Comparison of ENCODE assay signal across 28 mouse cellular contexts in genomic region chr5:81279246-81279645, GRCm38 (mm10).
DNase-seq lines count a peak whose midpoint lies in the region; ATAC-seq and TF ChIP-seq lines count a peak whose summit lies in the region.
"Had no signal": no experiment of that assay in that cellular context is flagged by ENCODE, and none has a peak within 500 bp of the region (broad histone marks: within the 10 kb centered on the region; RNA-seq: fewer than 3 reads in every experiment).

No protein-coding gene starts in this region.

- no peaks in the 10 kb centered on the region for H3K9me3 ChIP-seq in lung, embryonic 15.5 days
- no peaks in the 10 kb centered on the region for H3K9me3 ChIP-seq in lung, postnatal 0 days (ENCODE audit: low read length)
- H3K9me3 ChIP-seq: embryonic facial prominence, embryonic 13.5 days; embryonic facial prominence, embryonic 15.5 days; forebrain, embryonic 10.5 days; forebrain, embryonic 12.5 days; G1E had no signal

- peak; percentile 94 for TF ChIP-seq EP300 in lung, postnatal 0 days (IDR thresholded peaks at IDR 0.05)

- intact Hi-C loops in heart, postnatal 14 days (cut with DNase I), result no loop called here

- no peak overlapping the region for H3K4me3 ChIP-seq in lung, embryonic 15.5 days
- H3K4me3 ChIP-seq in lung, adult 2 months (replicated peaks; ENCODE audit: extremely low read depth, low read depth, low read length), result no peak overlapping the region
- H3K4me3 ChIP-seq in lung, postnatal 0 days (ENCODE audit: low read depth, low read length), result no peak overlapping the region
- H3K4me3 ChIP-seq: embryonic facial prominence, embryonic 13.5 days; embryonic facial prominence, embryonic 15.5 days; erythroblast, embryonic 14.5 days; forebrain, embryonic 10.5 days; forebrain, embryonic 12.5 days had no signal

- H3K27ac ChIP-seq in lung, embryonic 15.5 days, result peak overlapping the region; percentile 50; the same call in 1 of the 2 replicates
- no peak overlapping the region for H3K27ac ChIP-seq in lung, postnatal 0 days (ENCODE audit: low read length)
- H3K27ac ChIP-seq: embryonic facial prominence, embryonic 13.5 days; embryonic facial prominence, embryonic 15.5 days; forebrain, embryonic 10.5 days; forebrain, embryonic 12.5 days had no signal

- H3K4me1 ChIP-seq in lung, embryonic 15.5 days, result peaks cover 8% of the 10 kb centered on the region; the same call in 1 of the 2 replicates
- H3K4me1 ChIP-seq in lung, adult 2 months (ENCODE audit: control insufficient read depth, insufficient read depth, low read length), result peaks cover 3% of the 10 kb centered on the region; the same call in 1 of the 2 replicates
- no peaks in the 10 kb centered on the region for H3K4me1 ChIP-seq in lung, postnatal 0 days (ENCODE audit: insufficient read depth, low read depth, low read length)
- H3K4me1 ChIP-seq: embryonic facial prominence, embryonic 13.5 days; embryonic facial prominence, embryonic 15.5 days; forebrain, embryonic 10.5 days; forebrain, embryonic 12.5 days had no signal

- no peaks in the 10 kb centered on the region for H3K27me3 ChIP-seq in lung, embryonic 15.5 days
- no peaks in the 10 kb centered on the region for H3K27me3 ChIP-seq in lung, postnatal 0 days (replicated peaks; ENCODE audit: insufficient read depth, low read length)
- H3K27me3 ChIP-seq: CH12.LX; embryonic facial prominence, embryonic 13.5 days; embryonic facial prominence, embryonic 15.5 days; forebrain, embryonic 12.5 days had no signal

- no peak for TF ChIP-seq POLR2A in lung, adult 2 months (IDR thresholded peaks at IDR 0.05; ENCODE audit: borderline replicate concordance, extremely low read depth, low read depth, low read length)

- no peak for DNase-seq in lung, adult 2 months
- DNase-seq in lung, postnatal 0 days (ENCODE audit: low spot score), result peak; percentile 64
- no peak for DNase-seq in lung, adult 18-20 months
- peak; percentile 3 for DNase-seq in lung, postnatal 10 days
- peak; percentile 29 for DNase-seq in lung, postnatal 36 days
- DNase-seq in heart, postnatal 14 days, result no peak
- no peak for DNase-seq in frontal cortex, postnatal 25 days (ENCODE audit: low spot score in 2 of 2)
- DNase-seq: adrenal gland, adult 2 months; adrenal gland, postnatal 10 days; adrenal gland, postnatal 25 days; cerebellum, adult 11 months; cerebellum, adult 18-20 months; cerebellum, adult 8-10 months; cerebellum, adult 9-11 months; cerebellum, postnatal 14 days; cerebellum, postnatal 36 days; embryo, embryonic 11 days had no signal

- H3K9ac ChIP-seq in lung, embryonic 15.5 days, result no peak overlapping the region
- H3K9ac ChIP-seq in lung, postnatal 0 days (replicated peaks; ENCODE audit: low read depth), result no peak overlapping the region
- H3K9ac ChIP-seq: embryonic facial prominence, embryonic 13.5 days; embryonic facial prominence, embryonic 15.5 days; forebrain, embryonic 12.5 days had no signal

- no peaks in the 10 kb centered on the region for H3K36me3 ChIP-seq in lung, embryonic 15.5 days
- H3K36me3 ChIP-seq in lung, postnatal 0 days (ENCODE audit: insufficient read depth, low read length), result no peaks in the 10 kb centered on the region
- H3K36me3 ChIP-seq: embryonic facial prominence, embryonic 13.5 days; embryonic facial prominence, embryonic 15.5 days; forebrain, embryonic 10.5 days; forebrain, embryonic 12.5 days; G1E had no signal

- ATAC-seq in lung, embryonic 15.5 days (ENCODE audit: borderline replicate concordance, extremely low read depth, low FRiP score, low TSS enrichment), result peak; percentile 65; the same call in 1 of the 2 replicates
- peak; percentile 66 for ATAC-seq in lung, postnatal 0 days
- ATAC-seq: CD4-positive, CD25-positive, alpha-beta regulatory T cell, adult 4 months; forebrain, embryonic 14.5 days; forebrain, embryonic 16.5 days had no signal

- 31% methylated on average over 2 of the region's 2 CpGs for WGBS in lung, embryonic 15.5 days
- 34% methylated on average over 2 of the region's 2 CpGs for WGBS in lung, adult 2 months
- 38% methylated on average over 2 of the region's 2 CpGs for WGBS in lung, postnatal 0 days

- H3K4me2 ChIP-seq in lung, embryonic 15.5 days, result no peak overlapping the region
- no peak overlapping the region for H3K4me2 ChIP-seq in lung, postnatal 0 days (replicated peaks; ENCODE audit: low read depth, low read length)
- H3K4me2 ChIP-seq: embryonic facial prominence, embryonic 13.5 days; embryonic facial prominence, embryonic 15.5 days; forebrain, embryonic 12.5 days had no signal

- TF ChIP-seq CTCF in lung, adult 2 months (IDR thresholded peaks at IDR 0.05; ENCODE audit: insufficient read depth, low read length), result no peak
- TF ChIP-seq CTCF in lung, postnatal 0 days (IDR thresholded peaks at IDR 0.05), result no peak

Comparison
In these comparisons a context has a peak if more than half of its experiments do, and no peak if none do; other contexts are left out.
1. DNase-seq: peak in lung, postnatal 0 days (single experiment), lung, postnatal 10 days (single experiment) and lung, postnatal 36 days (single experiment); none in lung, adult 2 months (single experiment), lung, adult 18-20 months (0 of 2), heart, postnatal 14 days (0 of 2) and frontal cortex, postnatal 25 days (0 of 2).